Mouse (Mus musculus) stomach, embryonic 16.5 days (tissue): ENCODE data around the gene Ttf1. TPM values are rescaled to one million over a fixed set of nuclear protein-coding genes. Genes with fewer than 3 reads are reported as not detected.

Experiments used
- ATAC-seq: fragments of 200-750 bp; cut with Nextera tagmentation; 2 replicates; pipeline ENCODE4 v1.8.0; 2017; ENCODE audit warnings: moderate number of reproducible peaks, moderate TSS enrichment; ENCODE audit not compliant: insufficient read depth, low FRiP score
- H3K27ac ChIP-seq: fragments of 300-500 bp; sonication (generic); 2 replicates; pipeline ENCODE4 v1.5.1; 2014; ENCODE audit warnings: low read length
- H3K27me3 ChIP-seq: fragments of 300-500 bp; sonication (generic); 2 replicates; pipeline ENCODE4 v1.6.1; 2014; ENCODE audit warnings: low read length, control low read depth, mixed read lengths; ENCODE audit not compliant: control insufficient read depth, insufficient read depth
- H3K36me3 ChIP-seq: fragments of 300-500 bp; sonication (generic); 2 replicates; pipeline ENCODE4 v1.6.1; 2014; ENCODE audit warnings: low read length; ENCODE audit not compliant: control insufficient read depth, insufficient read depth
- H3K4me1 ChIP-seq: fragments of 300-500 bp; sonication (generic); 2 replicates; pipeline ENCODE4 v1.6.1; 2014; ENCODE audit warnings: low read length, control low read depth, mixed read lengths; ENCODE audit not compliant: control insufficient read depth, insufficient read depth
- H3K4me2 ChIP-seq: fragments of 300-500 bp; sonication (generic); 2 replicates; pipeline ENCODE4 v1.6.1; 2014; ENCODE audit warnings: low read depth, low read length, mixed read lengths
- H3K4me3 ChIP-seq: fragments of 300-500 bp; sonication (generic); replicated peaks from 2 replicates; pipeline ENCODE4 v1.5.1; 2014; ENCODE audit warnings: mild to moderate bottlenecking, low read length
- H3K9ac ChIP-seq: fragments of 300-500 bp; sonication (generic); 2 replicates; pipeline ENCODE4 v1.6.1; 2014; ENCODE audit warnings: low read length
- H3K9me3 ChIP-seq: fragments of 300-500 bp; sonication (generic); replicated peaks from 2 replicates; pipeline ENCODE4 v1.6.1; 2016; ENCODE audit warnings: low read length, control low read depth; ENCODE audit not compliant: control insufficient read depth
- WGBS: fragments of 180-500 bp; shearing (Covaris S2); extraction: QIAGEN DNeasy Blood & Tissue Kit; methylation state at CpG from one replicate; pipeline ENCODE4 v1.1.7; 2014; 5-methylcytosine and 5-hydroxymethylcytosine counted together
- polyA plus RNA-seq: library from polyadenylated mRNA; unstranded; fragments of >200 nt; fragmentation: Nextera tagmentation; extraction: Ambion mirVana; gene quantifications from 2 replicates; pipeline ENCODE4 v1.2.1, GENCODE M21; 2015

Ttf1 gene
- polyA plus RNA-seq, 1 experiment from 2014 or later, result 10.4 TPM

- Histone ChIP-seq H3K9ac (no peak overlapping the region), H3K27ac (no peak overlapping the region), H3K27me3 (no peaks in the 10 kb centered on the region), H3K4me2 (no peak overlapping the region), H3K4me1 (no peaks in the 10 kb centered on the region; the same call in 1 of the 2 replicates), H3K36me3 (no peaks in the 10 kb centered on the region), H3K4me3 (no peak overlapping the region), H3K9me3 (no peaks in the 10 kb centered on the region)
- peak; percentile 58; the same call in 1 of the 2 replicates for ATAC-seq
- WGBS, result 52% methylated on average over 20 of the region's 20 CpGs
Observed at GRCm38 (mm10) chr2:29034542-29035475, 25.3 kb upstream of the Ttf1 start.

GRCm38 (mm10) chr2:29035698-29036097 is 24.4 kb upstream of the Ttf1 start:
- H3K27me3 ChIP-seq, result peaks cover 3% of the 10 kb centered on the region; the same call in 1 of the 2 replicates
- ATAC-seq, result no peak

GRCm38 (mm10) chr2:29039741-29040140 is 20.3 kb upstream of the Ttf1 start:
- no peaks in the 10 kb centered on the region for H3K36me3 ChIP-seq
- no peak for ATAC-seq
- no peak overlapping the region for H3K9ac ChIP-seq
- 21% methylated on average over 5 of the region's 5 CpGs for WGBS
- H3K4me2 ChIP-seq, result no peak overlapping the region
- H3K4me3 ChIP-seq, result no peak overlapping the region
- no peak overlapping the region for H3K27ac ChIP-seq
- peaks cover 19% of the 10 kb centered on the region for H3K27me3 ChIP-seq
- no peaks in the 10 kb centered on the region for H3K9me3 ChIP-seq
- no peaks in the 10 kb centered on the region for H3K4me1 ChIP-seq

More at GRCm38 (mm10) chr2:29035698-29036097, 24.4 kb upstream of the Ttf1 start:
- H3K27ac ChIP-seq, result no peak overlapping the region
- no peak overlapping the region for H3K4me3 ChIP-seq
- H3K4me1 ChIP-seq, result no peaks in the 10 kb centered on the region
- no peaks in the 10 kb centered on the region for H3K36me3 ChIP-seq
- no peaks in the 10 kb centered on the region for H3K9me3 ChIP-seq
- WGBS, result 54% methylated on average over 8 of the region's 8 CpGs
- no peak overlapping the region for H3K9ac ChIP-seq
- no peak overlapping the region for H3K4me2 ChIP-seq

- Histone ChIP-seq H3K27ac (no peak overlapping the region), H3K9me3 (no peaks in the 10 kb centered on the region), H3K36me3 (no peaks in the 10 kb centered on the region), H3K4me1 (no peaks in the 10 kb centered on the region), H3K9ac (no peak overlapping the region), H3K4me3 (no peak overlapping the region), H3K27me3 (peaks cover 19% of the 10 kb centered on the region), H3K4me2 (no peak overlapping the region)
- 33% methylated on average over 18 of the region's 18 CpGs for WGBS
- no peak for ATAC-seq
Observed at GRCm38 (mm10) chr2:29040594-29041476, 19.2 kb upstream of the Ttf1 start.

- H3K4me2 ChIP-seq, result no peak overlapping the region
- H3K9me3 ChIP-seq, result no peaks in the 10 kb centered on the region
- H3K4me3 ChIP-seq, result no peak overlapping the region
- no peaks in the 10 kb centered on the region for H3K4me1 ChIP-seq
- H3K27ac ChIP-seq, result no peak overlapping the region
- no peak for ATAC-seq
- WGBS, result 38% methylated on average over 8 of the region's 8 CpGs
- H3K9ac ChIP-seq, result no peak overlapping the region
- peaks cover 19% of the 10 kb centered on the region for H3K27me3 ChIP-seq
- H3K36me3 ChIP-seq, result no peaks in the 10 kb centered on the region
Observed at GRCm38 (mm10) chr2:29041477-29041768, 18.6 kb upstream of the Ttf1 start.

- 83% methylated on average over 5 of the region's 5 CpGs for WGBS
- Histone ChIP-seq H3K9me3 (no peaks in the 10 kb centered on the region), H3K27me3 (peaks cover 19% of the 10 kb centered on the region), H3K9ac (no peak overlapping the region), H3K4me3 (no peak overlapping the region), H3K4me1 (no peaks in the 10 kb centered on the region), H3K27ac (no peak overlapping the region), H3K4me2 (no peak overlapping the region), H3K36me3 (no peaks in the 10 kb centered on the region)
- ATAC-seq, result no peak
Observed at GRCm38 (mm10) chr2:29042124-29042523, 17.9 kb upstream of the Ttf1 start.

GRCm38 (mm10) chr2:29046151-29046550 is 13.9 kb upstream of the Ttf1 start:
- Histone ChIP-seq H3K27me3 (peaks cover 12% of the 10 kb centered on the region), H3K4me3 (no peak overlapping the region), H3K36me3 (no peaks in the 10 kb centered on the region), H3K9me3 (no peaks in the 10 kb centered on the region), H3K9ac (no peak overlapping the region), H3K4me1 (no peaks in the 10 kb centered on the region), H3K4me2 (no peak overlapping the region), H3K27ac (no peak overlapping the region)
- no peak for ATAC-seq
- 60% methylated on average over 16 of the region's 16 CpGs for WGBS

- Histone ChIP-seq H3K4me2 (no peak overlapping the region), H3K27me3 (peaks cover 1% of the 10 kb centered on the region; the same call in 1 of the 2 replicates), H3K9ac (no peak overlapping the region), H3K9me3 (no peaks in the 10 kb centered on the region), H3K27ac (no peak overlapping the region), H3K4me3 (no peak overlapping the region), H3K36me3 (no peaks in the 10 kb centered on the region), H3K4me1 (peaks cover 9% of the 10 kb centered on the region)
- ATAC-seq, result no peak
- WGBS, result 42% methylated on average over 5 of the region's 5 CpGs
Observed at GRCm38 (mm10) chr2:29051932-29052331, 8.1 kb upstream of the Ttf1 start.

GRCm38 (mm10) chr2:29052943-29053454 is 7.1 kb upstream of the Ttf1 start:
- no peak for ATAC-seq
- H3K27ac ChIP-seq, result no peak overlapping the region
- WGBS, result 25% methylated on average over 4 of the region's 4 CpGs

More at GRCm38 (mm10) chr2:29052943-29053454, 7.1 kb upstream of the Ttf1 start:
- Histone ChIP-seq H3K4me3 (no peak overlapping the region), H3K4me1 (peaks cover 9% of the 10 kb centered on the region), H3K9ac (no peak overlapping the region), H3K9me3 (no peaks in the 10 kb centered on the region), H3K27me3 (peaks cover 2% of the 10 kb centered on the region; the same call in 1 of the 2 replicates), H3K36me3 (no peaks in the 10 kb centered on the region), H3K4me2 (no peak overlapping the region)
